Mouse (Mus musculus): Measurements from ENCODE around the gene Kcng3. TPM values are rescaled to one million over a fixed set of nuclear protein-coding genes. Genes with fewer than 3 reads are reported as not detected.

The Kcng3 gene
- polyA plus RNA-seq, 1 experiment from 2014 or later, result not detected

GRCm38 (mm10) chr17:83565506-83565905, 66.2 kb downstream of the Kcng3 start:
- H3K9me3 ChIP-seq, result no peaks in the 10 kb centered on the region
- H3K27me3 ChIP-seq, result no peaks in the 10 kb centered on the region
- no peak overlapping the region for H3K9ac ChIP-seq
- H3K4me3 ChIP-seq (replicated peaks), result no peak overlapping the region
- H3K4me1 ChIP-seq, result 0 out of 2 replicates have a peak, but pooled peaks cover 3% of the 10 kb centered on the region
- no peaks in the 10 kb centered on the region for H3K36me3 ChIP-seq (replicated peaks)
- peak; percentile 73 for ATAC-seq (ENCODE audit: low FRiP score)
- 58% methylated on average over 4 of the region's 4 CpGs for WGBS
- 0 out of 2 replicates have a peak overlapping the region, but pooled peaks have one; percentile 46 for H3K27ac ChIP-seq
- no peak overlapping the region for H3K4me2 ChIP-seq

- Histone ChIP-seq H3K9ac (no peak overlapping the region), H3K27ac (no peak overlapping the region), H3K36me3 (replicated peaks) (no peaks in the 10 kb centered on the region), H3K4me3 (replicated peaks) (no peak overlapping the region), H3K4me2 (no peak overlapping the region), H3K9me3 (no peaks in the 10 kb centered on the region), H3K4me1 (peaks cover 4% of the 10 kb centered on the region; the same call in 1 of the 2 replicates), H3K27me3 (no peaks in the 10 kb centered on the region)
- no peak for ATAC-seq (ENCODE audit: low FRiP score)
- 74% methylated on average over 12 of the region's 12 CpGs for WGBS
These were observed 67.4 kb downstream of the Kcng3 start for GRCm38 (mm10) chr17:83564119-83564820.

GRCm38 (mm10) chr17:83563703-83564111, 68.0 kb downstream of the Kcng3 start:
- peaks cover 8% of the 10 kb centered on the region; the same call in 1 of the 2 replicates for H3K4me1 ChIP-seq
- no peaks in the 10 kb centered on the region for H3K27me3 ChIP-seq
- 54% methylated on average over 10 of the region's 10 CpGs for WGBS
- peak overlapping the region; percentile 2; the same call in 1 of the 2 replicates for H3K4me2 ChIP-seq
- H3K36me3 ChIP-seq (replicated peaks), result no peaks in the 10 kb centered on the region
- no peaks in the 10 kb centered on the region for H3K9me3 ChIP-seq
- no peak overlapping the region for H3K27ac ChIP-seq
- H3K9ac ChIP-seq, result no peak overlapping the region
- ATAC-seq (ENCODE audit: low FRiP score), result no peak
- no peak overlapping the region for H3K4me3 ChIP-seq (replicated peaks)

- H3K4me2 ChIP-seq, result no peak overlapping the region
- H3K4me3 ChIP-seq (replicated peaks), result no peak overlapping the region
- WGBS, result 87% methylated on average over 5 of the region's 5 CpGs
- peaks cover 8% of the 10 kb centered on the region; the same call in 1 of the 2 replicates for H3K4me1 ChIP-seq
- H3K27ac ChIP-seq, result no peak overlapping the region
- no peaks in the 10 kb centered on the region for H3K9me3 ChIP-seq
- H3K9ac ChIP-seq, result no peak overlapping the region
- H3K27me3 ChIP-seq, result no peaks in the 10 kb centered on the region
- ATAC-seq (ENCODE audit: low FRiP score), result no peak
- H3K36me3 ChIP-seq (replicated peaks), result no peaks in the 10 kb centered on the region
These were observed 69.3 kb downstream of the Kcng3 start for GRCm38 (mm10) chr17:83562153-83563010.

GRCm38 (mm10) chr17:83559081-83559480, 72.6 kb downstream of the Kcng3 start:
- Histone ChIP-seq H3K36me3 (replicated peaks) (no peaks in the 10 kb centered on the region), H3K4me1 (peaks cover 6% of the 10 kb centered on the region; the same call in 1 of the 2 replicates), H3K27me3 (no peaks in the 10 kb centered on the region), H3K9ac (no peak overlapping the region), H3K27ac (0 out of 2 replicates have a peak overlapping the region, but pooled peaks have one; percentile 3), H3K4me3 (replicated peaks) (no peak overlapping the region), H3K4me2 (no peak overlapping the region), H3K9me3 (no peaks in the 10 kb centered on the region)
- ATAC-seq (ENCODE audit: low FRiP score), result no peak
- 54% methylated on average over 8 of the region's 8 CpGs for WGBS

- 95% methylated on average over 11 of the region's 11 CpGs for WGBS
These were observed 75.9 kb downstream of the Kcng3 start for GRCm38 (mm10) chr17:83555836-83556235.

GRCm38 (mm10) chr17:83554997-83555396, 76.7 kb downstream of the Kcng3 start:
- no peak overlapping the region for H3K4me3 ChIP-seq (replicated peaks)
- H3K9ac ChIP-seq, result no peak overlapping the region
- H3K36me3 ChIP-seq (replicated peaks), result no peaks in the 10 kb centered on the region
- no peaks in the 10 kb centered on the region for H3K27me3 ChIP-seq
- H3K4me1 ChIP-seq, result peaks cover 6% of the 10 kb centered on the region; the same call in 1 of the 2 replicates
- H3K4me2 ChIP-seq, result no peak overlapping the region
- H3K9me3 ChIP-seq, result no peaks in the 10 kb centered on the region
- H3K27ac ChIP-seq, result no peak overlapping the region
- 93% methylated on average over 7 of the region's 7 CpGs for WGBS
- no peak for ATAC-seq (ENCODE audit: low FRiP score)

More at GRCm38 (mm10) chr17:83555836-83556235, 75.9 kb downstream of the Kcng3 start:
- Histone ChIP-seq H3K4me2 (no peak overlapping the region), H3K27me3 (no peaks in the 10 kb centered on the region), H3K4me3 (replicated peaks) (no peak overlapping the region), H3K9ac (no peak overlapping the region), H3K36me3 (replicated peaks) (no peaks in the 10 kb centered on the region), H3K9me3 (no peaks in the 10 kb centered on the region), H3K27ac (no peak overlapping the region), H3K4me1 (peaks cover 6% of the 10 kb centered on the region; the same call in 1 of the 2 replicates)
- no peak for ATAC-seq (ENCODE audit: low FRiP score)

- peaks cover 49% of the 10 kb centered on the region for H3K27me3 ChIP-seq
- H3K4me1 ChIP-seq, result peaks cover 35% of the 10 kb centered on the region
- 0 out of 2 replicates have a peak overlapping the region, but pooled peaks have one; percentile 9 for H3K27ac ChIP-seq
- H3K9me3 ChIP-seq, result no peaks in the 10 kb centered on the region
- no peak overlapping the region for H3K4me3 ChIP-seq (replicated peaks)
- 20% methylated on average over 12 of the region's 12 CpGs for WGBS
- H3K4me2 ChIP-seq, result no peak overlapping the region
- no peak overlapping the region for H3K9ac ChIP-seq
- H3K36me3 ChIP-seq (replicated peaks), result no peaks in the 10 kb centered on the region
- ATAC-seq (ENCODE audit: low FRiP score), result 0 out of 2 replicates have a peak, but pooled peaks have one; percentile 55
These were observed 83.0 kb downstream of the Kcng3 start for GRCm38 (mm10) chr17:83548501-83549233.

- WGBS, result 35% methylated on average over 10 of the region's 10 CpGs
- peaks cover 49% of the 10 kb centered on the region for H3K27me3 ChIP-seq
- ATAC-seq (ENCODE audit: low FRiP score), result no peak
- no peak overlapping the region for H3K4me3 ChIP-seq (replicated peaks)
- no peak overlapping the region for H3K9ac ChIP-seq
- no peak overlapping the region for H3K27ac ChIP-seq
- no peak overlapping the region for H3K4me2 ChIP-seq
- H3K9me3 ChIP-seq, result no peaks in the 10 kb centered on the region
- no peaks in the 10 kb centered on the region for H3K36me3 ChIP-seq (replicated peaks)
- H3K4me1 ChIP-seq, result peaks cover 35% of the 10 kb centered on the region
These were observed 84.5 kb downstream of the Kcng3 start for GRCm38 (mm10) chr17:83547145-83547544.

GRCm38 (mm10) chr17:83545756-83546742, 85.6 kb downstream of the Kcng3 start:
- H3K4me3 ChIP-seq (replicated peaks), result peak overlapping the region; percentile 34
- ATAC-seq (ENCODE audit: low FRiP score), result peak; percentile 34
- 5% methylated on average over 35 of the region's 35 CpGs for WGBS
- H3K27me3 ChIP-seq, result peaks cover 50% of the 10 kb centered on the region
- peak overlapping the region; percentile 50 for H3K4me2 ChIP-seq
- H3K9me3 ChIP-seq, result no peaks in the 10 kb centered on the region
- H3K36me3 ChIP-seq (replicated peaks), result no peaks in the 10 kb centered on the region
- H3K9ac ChIP-seq, result peak overlapping the region; percentile 13; the same call in 1 of the 2 replicates
- H3K4me1 ChIP-seq, result peaks cover 35% of the 10 kb centered on the region
- no peak overlapping the region for H3K27ac ChIP-seq

GRCm38 (mm10) chr17:83545259-83545658, 86.4 kb downstream of the Kcng3 start:
- H3K9ac ChIP-seq, result no peak overlapping the region
- WGBS, result 78% methylated on average over 6 of the region's 6 CpGs
- ATAC-seq (ENCODE audit: low FRiP score), result no peak
- no peaks in the 10 kb centered on the region for H3K36me3 ChIP-seq (replicated peaks)
- peaks cover 35% of the 10 kb centered on the region for H3K4me1 ChIP-seq
- H3K4me3 ChIP-seq (replicated peaks), result peak overlapping the region; percentile 34; the same call in 1 of the 2 replicates
- H3K27ac ChIP-seq, result no peak overlapping the region
- peak overlapping the region; percentile 50; the same call in 1 of the 2 replicates for H3K4me2 ChIP-seq
- H3K27me3 ChIP-seq, result peaks cover 54% of the 10 kb centered on the region
- H3K9me3 ChIP-seq, result no peaks in the 10 kb centered on the region
